Mouse (Mus musculus): ENCODE measurements at regions not wholly inside any gene's neighbourhood (a gene's known extent, or its start where the extent isn't known, plus 50 kb on each side); places are given as distances from the start of the nearest gene placed in this dataset.

DNA sequence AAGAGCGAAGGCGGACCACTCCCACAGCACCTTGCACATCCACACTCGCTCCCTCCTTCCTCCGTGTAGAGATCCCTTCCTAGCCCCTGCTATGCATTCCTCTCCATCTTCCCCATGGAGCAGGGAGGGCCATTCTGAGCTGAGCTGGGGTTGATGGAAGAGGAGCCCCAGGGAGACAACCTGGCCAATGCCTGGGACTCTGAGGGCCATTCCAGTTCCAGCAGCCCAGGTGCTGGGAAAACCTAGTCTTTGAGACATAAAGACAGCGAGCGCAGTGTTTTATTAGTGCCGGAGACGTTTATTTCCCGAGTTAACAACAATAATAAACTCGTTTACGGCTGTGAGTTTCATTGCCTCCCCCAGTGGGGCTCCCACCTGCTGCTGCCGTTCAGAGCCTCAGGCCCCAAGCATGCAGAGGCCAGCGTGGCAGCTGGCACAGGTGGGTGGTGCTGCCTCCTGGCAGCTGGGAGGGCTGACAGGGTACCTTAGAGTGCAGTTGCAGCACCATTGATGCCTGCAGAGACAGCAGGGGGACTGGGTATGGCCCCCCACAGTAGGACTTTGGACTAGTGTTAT, 287.4 kb upstream of the Tle3 start:
- H3K36me3 ChIP-seq (replicated peaks), result no peaks in the 10 kb centered on the region
- no peak overlapping the region for H3K4me3 ChIP-seq
- no peak overlapping the region for H3K27ac ChIP-seq (replicated peaks)
- peaks cover 13% of the 10 kb centered on the region for H3K4me1 ChIP-seq
- DNase-seq (ENCODE audit: low spot score), result no peak
- 71% methylated on average over 13 of the region's 13 CpGs for WGBS
- H3K9me3 ChIP-seq, result no peaks in the 10 kb centered on the region
- peaks cover 49% of the 10 kb centered on the region for H3K27me3 ChIP-seq (replicated peaks; ENCODE audit: low read depth, poor library complexity, severe bottlenecking)

DNA sequence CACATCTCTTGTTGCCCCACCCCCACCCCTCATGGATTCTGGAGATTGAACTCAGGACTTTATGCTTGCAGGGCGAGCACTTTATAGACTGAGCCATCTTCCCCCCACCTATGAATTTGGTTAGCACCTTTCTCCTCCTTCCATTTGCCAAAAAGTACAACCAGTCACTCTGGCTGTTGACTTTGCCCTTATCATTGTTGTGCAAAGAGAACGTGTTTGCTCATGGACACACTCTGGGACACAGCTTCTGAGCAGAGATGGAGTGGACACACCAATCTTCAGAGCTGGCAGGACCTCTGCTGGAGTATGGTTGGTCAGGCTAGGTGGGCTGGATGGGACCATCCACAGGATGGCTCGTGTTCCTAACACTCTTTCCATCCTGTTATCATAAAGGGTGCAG, 285.1 kb upstream of the Tle3 start:
- Histone ChIP-seq H3K27ac (replicated peaks) (no peak overlapping the region), H3K9me3 (no peaks in the 10 kb centered on the region; the same call in 1 of the 2 replicates), H3K27me3 (replicated peaks; ENCODE audit: low read depth, poor library complexity, severe bottlenecking) (peaks cover 36% of the 10 kb centered on the region), H3K36me3 (replicated peaks) (no peaks in the 10 kb centered on the region), H3K4me3 (no peak overlapping the region), H3K4me1 (peaks cover 6% of the 10 kb centered on the region; the same call in 1 of the 2 replicates)
- no peak for DNase-seq (ENCODE audit: low spot score)
- 90% methylated on average over 3 of the region's 3 CpGs for WGBS

DNA sequence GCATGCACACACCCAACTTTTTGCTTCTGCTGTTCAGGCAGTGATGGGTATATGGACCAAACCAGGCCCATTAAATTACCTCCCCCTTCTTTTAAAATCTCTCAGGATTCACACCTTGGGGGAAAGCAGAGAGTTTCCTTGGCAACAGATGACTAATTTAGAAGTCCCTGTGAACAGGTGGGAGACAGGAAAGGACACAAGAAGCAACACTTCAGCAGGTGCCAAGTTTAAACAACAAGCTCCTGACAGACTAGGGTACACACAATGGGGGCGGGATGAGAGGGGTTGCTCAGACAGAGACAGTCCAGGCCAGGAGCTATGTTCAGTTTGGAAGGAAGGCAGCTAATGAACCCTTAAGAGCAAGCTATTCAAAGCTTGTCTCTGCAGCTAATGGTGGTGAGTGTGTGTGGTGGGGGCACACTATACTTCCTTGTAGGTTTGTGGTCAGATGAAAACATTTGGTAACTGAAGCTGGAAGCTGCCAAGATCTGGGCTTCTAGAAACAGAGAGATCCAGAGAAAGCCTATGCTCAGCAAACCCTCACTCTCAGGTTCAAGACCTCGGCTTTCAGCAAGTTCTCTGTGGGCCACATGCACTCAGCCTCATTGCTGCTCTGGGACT, 283.0 kb upstream of the Tle3 start:
- H3K27me3 ChIP-seq (replicated peaks; ENCODE audit: low read depth, poor library complexity, severe bottlenecking), result peaks cover 22% of the 10 kb centered on the region
- 86% methylated on average over 2 of the region's 2 CpGs for WGBS
- no peak overlapping the region for H3K27ac ChIP-seq (replicated peaks)
- no peak overlapping the region for H3K4me3 ChIP-seq
- DNase-seq (ENCODE audit: low spot score), result no peak
- H3K9me3 ChIP-seq, result no peaks in the 10 kb centered on the region; the same call in 1 of the 2 replicates
- no peaks in the 10 kb centered on the region for H3K36me3 ChIP-seq (replicated peaks)
- H3K4me1 ChIP-seq, result peaks cover 6% of the 10 kb centered on the region; the same call in 1 of the 2 replicates

DNA sequence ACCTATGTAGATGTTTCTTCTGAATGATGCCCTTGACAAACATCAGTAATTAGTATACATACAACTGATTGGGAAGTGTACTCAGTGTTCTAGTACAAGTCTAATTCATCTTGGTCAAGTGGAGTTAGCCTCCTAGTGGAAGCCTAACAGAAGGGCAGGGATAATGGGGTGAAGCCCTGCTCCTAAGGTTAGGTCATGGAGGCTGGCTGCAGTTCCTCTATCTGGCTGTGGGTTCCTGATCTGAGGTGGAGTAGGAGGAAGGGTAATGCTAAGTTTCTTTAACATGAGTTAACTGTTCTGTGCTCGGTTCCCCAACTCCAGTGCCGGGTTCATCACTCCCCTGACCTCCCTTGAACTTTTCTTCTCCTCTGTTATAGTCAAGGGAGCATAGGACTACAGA, 281.1 kb upstream of the Tle3 start:
- H3K9me3 ChIP-seq, result no peaks in the 10 kb centered on the region; the same call in 1 of the 2 replicates
- H3K27ac ChIP-seq (replicated peaks), result no peak overlapping the region
- H3K4me1 ChIP-seq, result peaks cover 6% of the 10 kb centered on the region; the same call in 1 of the 2 replicates
- no peaks in the 10 kb centered on the region for H3K36me3 ChIP-seq (replicated peaks)
- H3K4me3 ChIP-seq, result no peak overlapping the region
- 90% methylated on average over 2 of the region's 2 CpGs for WGBS
- no peak for DNase-seq (ENCODE audit: low spot score)
- H3K27me3 ChIP-seq (replicated peaks; ENCODE audit: low read depth, poor library complexity, severe bottlenecking), result peaks cover 9% of the 10 kb centered on the region; the same call in 1 of the 2 replicates

DNA sequence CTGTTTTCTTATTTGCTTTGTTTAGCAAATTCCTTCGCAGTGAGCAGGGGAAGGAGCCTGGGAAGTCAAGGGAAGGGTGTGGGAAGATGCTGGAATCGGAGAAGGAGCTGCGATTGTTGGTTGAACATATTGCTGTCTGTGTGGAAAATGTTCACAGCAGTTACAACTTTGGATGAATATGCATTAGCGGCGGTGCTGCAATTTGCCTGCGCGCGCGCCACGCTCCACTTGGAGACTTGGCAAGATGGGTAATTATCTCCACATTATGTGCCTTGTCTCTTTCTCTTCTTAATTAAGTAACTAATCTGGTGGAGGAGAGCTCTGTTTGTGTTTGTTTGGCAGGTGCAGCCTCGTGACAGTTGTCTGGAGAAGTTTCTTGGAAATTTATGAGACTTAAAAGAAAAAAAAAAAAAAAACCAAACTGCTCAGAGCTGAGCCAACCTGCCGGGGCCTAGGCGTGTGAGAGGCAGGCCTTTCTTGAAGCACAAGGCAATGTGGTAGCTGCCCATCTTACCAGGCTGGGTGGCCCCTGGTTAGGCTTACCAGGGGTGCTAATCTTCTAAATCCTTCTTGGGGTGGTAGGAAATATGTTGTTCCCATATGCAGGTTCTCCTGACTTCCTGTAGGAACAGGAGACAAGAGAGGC, 279.2 kb upstream of the Tle3 start:
- no peak for DNase-seq (ENCODE audit: low spot score)
- Histone ChIP-seq H3K4me3 (no peak overlapping the region), H3K27me3 (replicated peaks; ENCODE audit: low read depth, poor library complexity, severe bottlenecking) (peaks cover 9% of the 10 kb centered on the region; the same call in 1 of the 2 replicates), H3K4me1 (0 out of 2 replicates have a peak, but pooled peaks cover under 1% of the 10 kb centered on the region), H3K36me3 (replicated peaks) (no peaks in the 10 kb centered on the region), H3K9me3 (no peaks in the 10 kb centered on the region; the same call in 1 of the 2 replicates), H3K27ac (replicated peaks) (no peak overlapping the region)
- WGBS, result 89% methylated on average over 13 of the region's 13 CpGs

DNA sequence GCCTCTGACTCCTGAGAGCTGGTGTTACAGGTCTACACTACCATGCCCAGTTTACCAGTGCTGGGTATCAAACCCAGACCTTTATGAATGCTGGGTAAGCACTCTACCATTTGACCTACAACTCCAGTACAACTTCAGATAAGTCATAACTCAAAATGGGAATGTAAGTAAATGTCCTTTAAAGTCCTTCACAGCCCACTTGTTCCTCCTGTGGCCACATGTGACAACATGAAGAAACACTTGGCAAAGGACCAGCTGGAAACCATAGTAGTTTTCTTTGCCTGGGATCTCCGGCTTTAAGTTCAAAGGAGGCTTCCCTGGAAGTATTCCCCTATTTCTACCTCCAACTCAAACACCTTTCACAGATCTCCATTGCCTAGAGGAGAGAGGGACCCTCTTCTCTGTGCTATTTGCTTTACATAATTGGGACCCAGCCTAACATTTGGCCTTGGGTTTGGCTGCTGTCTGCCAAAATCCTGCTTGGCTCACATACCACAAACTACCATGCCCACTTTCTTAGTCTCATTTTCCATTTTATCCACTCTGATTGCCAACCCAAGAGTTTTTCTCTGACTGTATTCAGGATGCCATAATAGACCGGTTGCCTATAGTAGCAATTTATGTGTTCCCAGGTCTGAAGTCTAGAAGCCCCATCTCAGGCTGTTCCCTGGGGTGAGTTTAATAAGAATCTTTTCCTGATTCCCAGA, 276.9 kb upstream of the Tle3 start:
- WGBS, result 94% methylated on average over 2 of the region's 2 CpGs
- no peak for DNase-seq (ENCODE audit: low spot score)
- Histone ChIP-seq H3K27me3 (replicated peaks; ENCODE audit: low read depth, poor library complexity, severe bottlenecking) (peaks cover 15% of the 10 kb centered on the region; the same call in 1 of the 2 replicates), H3K9me3 (no peaks in the 10 kb centered on the region; the same call in 1 of the 2 replicates), H3K36me3 (replicated peaks) (no peaks in the 10 kb centered on the region), H3K4me1 (0 out of 2 replicates have a peak, but pooled peaks cover 6% of the 10 kb centered on the region), H3K27ac (replicated peaks) (no peak overlapping the region), H3K4me3 (no peak overlapping the region)

DNA sequence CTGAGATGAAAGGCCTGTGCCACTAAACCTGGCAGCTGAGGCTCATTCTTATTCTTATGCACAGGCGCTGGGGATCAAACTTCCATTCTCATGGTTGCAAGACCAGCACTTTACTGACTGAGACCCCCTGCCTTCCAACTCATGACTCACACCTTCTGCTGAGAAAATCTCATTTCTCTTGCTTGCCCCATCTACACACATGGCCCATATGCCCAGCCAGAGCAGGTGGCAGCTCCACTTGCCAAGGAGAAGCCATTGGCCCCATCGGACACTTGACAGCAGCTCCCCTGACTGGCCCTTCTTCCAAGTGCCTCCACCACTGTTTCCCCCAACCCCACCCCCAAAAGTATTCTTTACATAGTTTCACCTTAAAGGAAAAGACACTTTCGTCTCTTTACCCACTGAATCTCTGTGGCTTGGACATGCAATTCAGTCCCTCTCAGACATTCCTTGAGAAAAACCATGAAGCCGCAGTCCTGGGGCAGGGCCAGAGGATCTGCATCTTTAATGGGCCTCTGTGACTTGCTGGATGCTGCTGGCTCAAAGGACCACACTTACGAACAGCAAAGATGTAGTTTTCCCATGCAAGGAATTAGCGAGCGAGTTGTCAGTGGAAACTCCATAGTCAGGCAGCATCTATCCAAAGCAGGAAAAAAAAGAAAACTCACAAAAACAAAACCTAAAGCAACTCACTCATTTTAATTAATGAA, 270.3 kb upstream of the Tle3 start:
- Histone ChIP-seq H3K4me1 (peaks cover 42% of the 10 kb centered on the region), H3K27ac (replicated peaks) (peak overlapping the region; percentile 51), H3K27me3 (replicated peaks; ENCODE audit: low read depth, poor library complexity, severe bottlenecking) (peaks cover 55% of the 10 kb centered on the region), H3K4me3 (no peak overlapping the region), H3K9me3 (no peaks in the 10 kb centered on the region), H3K36me3 (replicated peaks) (no peaks in the 10 kb centered on the region)
- DNase-seq (ENCODE audit: low spot score), result no peak
- WGBS, result 46% methylated on average over 7 of the region's 7 CpGs

DNA sequence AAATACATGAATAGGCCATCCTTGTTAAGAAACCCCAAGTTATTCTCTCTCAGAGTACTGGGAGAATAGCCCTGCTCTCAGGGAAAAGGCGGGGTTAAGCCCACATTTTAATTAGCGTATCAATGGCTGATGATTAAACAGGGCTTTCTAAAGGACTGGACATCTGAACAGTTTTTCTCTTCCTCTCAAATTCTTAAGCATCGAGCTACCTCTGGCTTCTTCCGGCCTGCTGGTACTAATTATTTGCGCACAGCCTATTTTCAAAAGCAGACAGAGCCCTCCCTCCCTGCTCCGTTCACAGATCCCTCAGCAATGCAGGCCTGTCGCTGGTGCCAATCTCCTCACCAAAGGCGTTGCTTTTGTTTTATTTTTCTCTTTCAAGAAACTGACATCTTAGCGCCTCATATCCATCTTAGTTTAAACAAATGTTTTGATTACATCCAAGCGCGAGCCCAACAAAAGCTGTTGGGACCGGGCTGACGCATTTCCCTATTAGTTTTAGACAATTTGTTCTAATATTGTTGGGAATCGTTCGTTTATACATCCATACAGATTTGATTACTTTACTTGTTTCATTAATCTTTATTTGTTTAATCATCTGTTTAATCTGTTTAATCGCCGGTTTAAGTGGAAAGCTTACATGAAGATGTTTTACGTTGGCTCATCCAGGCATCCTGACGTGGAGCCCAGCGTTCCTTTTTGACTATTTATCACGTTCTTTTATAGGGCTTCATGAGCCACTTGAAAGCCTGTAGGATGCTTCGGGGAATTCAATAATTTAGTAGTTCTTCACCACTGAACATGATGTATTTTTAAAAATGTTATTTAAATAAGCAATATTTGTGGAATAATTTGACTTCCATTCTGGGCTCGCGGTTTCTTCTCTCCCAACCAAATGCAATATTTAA, 269.5 kb upstream of the Tle3 start:
- peaks cover 42% of the 10 kb centered on the region for H3K4me1 ChIP-seq
- peaks cover 59% of the 10 kb centered on the region for H3K27me3 ChIP-seq (replicated peaks; ENCODE audit: low read depth, poor library complexity, severe bottlenecking)
- no peak overlapping the region for H3K4me3 ChIP-seq
- H3K36me3 ChIP-seq (replicated peaks), result no peaks in the 10 kb centered on the region
- WGBS, result 47% methylated on average over 24 of the region's 24 CpGs
- DNase-seq (ENCODE audit: low spot score), result peak; percentile 70
- H3K9me3 ChIP-seq, result no peaks in the 10 kb centered on the region
- peak overlapping the region; percentile 51; the same call in 1 of the 2 replicates for H3K27ac ChIP-seq (replicated peaks)

DNA sequence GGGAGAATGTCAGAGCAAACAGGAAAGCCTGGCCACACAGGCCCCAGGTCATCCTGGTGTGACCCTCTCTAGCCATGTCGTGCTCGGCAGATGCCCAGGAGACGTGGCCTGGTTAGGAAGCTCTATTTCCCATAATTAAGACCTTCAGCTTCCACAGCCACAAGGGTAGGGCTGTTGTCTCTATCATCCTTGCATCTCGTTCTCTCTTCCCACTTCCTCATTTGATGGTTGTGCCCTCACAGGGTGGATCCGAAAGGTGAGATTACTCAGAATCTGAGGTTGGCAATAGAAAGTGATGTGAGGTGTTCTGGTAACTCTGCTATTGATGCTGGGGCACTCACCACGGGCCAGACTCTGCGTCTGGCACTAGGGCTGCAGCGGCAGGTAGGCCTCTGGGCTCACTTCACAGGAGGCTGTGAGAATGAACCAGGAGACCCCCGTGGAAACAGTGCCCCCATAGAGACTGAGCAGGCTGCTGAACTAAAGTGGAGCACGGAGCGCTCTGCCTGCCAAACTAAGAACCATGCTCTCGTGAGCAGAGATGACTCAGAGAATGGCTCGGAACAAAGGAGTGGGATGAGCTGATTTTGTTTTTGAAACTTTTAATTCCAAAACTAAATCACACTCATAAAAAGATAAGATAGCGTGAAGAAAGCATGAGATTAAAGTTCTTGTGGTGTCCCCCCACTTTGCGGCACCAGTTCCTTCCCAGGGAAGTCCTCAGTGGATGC, 266.5 kb upstream of the Tle3 start:
- no peak overlapping the region for H3K4me3 ChIP-seq
- WGBS, result 71% methylated on average over 15 of the region's 15 CpGs
- no peaks in the 10 kb centered on the region for H3K36me3 ChIP-seq (replicated peaks)
- no peak for DNase-seq (ENCODE audit: low spot score)
- H3K27ac ChIP-seq (replicated peaks), result no peak overlapping the region
- peaks cover 59% of the 10 kb centered on the region for H3K27me3 ChIP-seq (replicated peaks; ENCODE audit: low read depth, poor library complexity, severe bottlenecking)
- H3K4me1 ChIP-seq, result peaks cover 42% of the 10 kb centered on the region
- no peaks in the 10 kb centered on the region for H3K9me3 ChIP-seq

DNA sequence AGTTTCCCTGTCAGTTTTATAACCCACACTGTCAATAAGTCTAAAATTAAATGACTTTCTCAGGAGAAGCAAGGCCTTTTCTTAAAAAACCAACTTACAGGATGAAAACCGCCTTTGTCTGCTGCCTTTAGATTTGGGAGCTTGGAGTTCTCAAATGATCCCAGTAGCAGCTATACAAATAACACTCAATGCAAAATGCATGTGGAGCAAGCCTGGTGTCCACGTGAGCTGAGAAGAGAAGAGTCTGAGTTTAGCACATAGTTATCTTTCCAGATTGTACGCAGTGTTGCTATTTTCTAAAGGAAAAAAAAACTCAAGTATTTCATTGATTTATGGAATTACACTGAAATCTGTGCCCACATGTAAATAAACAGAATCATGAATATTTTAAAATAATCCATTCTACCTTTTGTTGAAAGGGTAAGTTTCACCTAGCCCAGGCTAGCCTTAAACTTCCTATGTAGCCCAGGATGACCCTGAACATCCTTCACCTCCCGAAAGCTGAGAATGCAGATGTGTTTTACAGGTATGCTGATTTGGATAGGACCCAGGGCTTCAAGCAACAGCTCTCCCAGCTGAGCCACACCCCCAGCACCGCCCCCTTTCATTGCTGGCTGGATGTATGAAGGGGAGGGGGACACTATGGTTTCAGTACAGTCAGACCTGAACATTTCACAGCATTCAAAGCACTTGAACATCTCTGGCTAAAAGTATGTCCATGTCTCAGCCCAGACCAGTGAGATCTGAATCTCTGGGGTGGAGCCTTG, 262.5 kb upstream of the Tle3 start:
- Histone ChIP-seq H3K27me3 (replicated peaks; ENCODE audit: low read depth, poor library complexity, severe bottlenecking) (peaks cover 64% of the 10 kb centered on the region), H3K4me1 (peaks cover 47% of the 10 kb centered on the region), H3K36me3 (replicated peaks) (no peaks in the 10 kb centered on the region), H3K27ac (replicated peaks) (no peak overlapping the region), H3K9me3 (no peaks in the 10 kb centered on the region), H3K4me3 (no peak overlapping the region)
- DNase-seq (ENCODE audit: low spot score), result no peak
- 88% methylated on average over 5 of the region's 5 CpGs for WGBS
